Mouse (Mus musculus) limb, embryonic 11.5 days (tissue): ENCODE measurements around the gene Tjp3. TPM values are rescaled to one million over a fixed set of nuclear protein-coding genes. Genes with fewer than 3 reads are reported as not detected.
A peak's percentile ranks its signal among the peaks of the same experiment; 100 is the strongest.

Experiments used
- ATAC-seq: fragments of 200-750 bp; cut with Nextera tagmentation; 2 replicates; pipeline ENCODE4 v1.8.0; 2017; ENCODE audit warnings: low read depth; ENCODE audit not compliant: insufficient number of reproducible peaks, low FRiP score, low TSS enrichment
- DNase-seq: peaks from one replicate; pipeline ENCODE4 v3.0.0-alpha.2; 2015; ENCODE audit warnings: low spot score
- H3K27ac ChIP-seq: fragments of 300-500 bp; sonication (generic); replicated peaks from 2 replicates; pipeline ENCODE4 v1.5.1; 2014; ENCODE audit warnings: low read depth, mild to moderate bottlenecking, low read length
- H3K27me3 ChIP-seq: fragments of 300-500 bp; sonication (generic); 2 replicates; pipeline ENCODE4 v1.6.1; 2014; ENCODE audit warnings: mild to moderate bottlenecking, low read length, mixed read lengths; ENCODE audit not compliant: control insufficient read depth, insufficient read depth
- H3K36me3 ChIP-seq: fragments of 300-500 bp; sonication (generic); 2 replicates; pipeline ENCODE4 v1.6.1; 2014; ENCODE audit warnings: mild to moderate bottlenecking, low read length, moderate library complexity, mixed read lengths; ENCODE audit not compliant: control insufficient read depth, insufficient read depth
- H3K4me1 ChIP-seq: fragments of 300-500 bp; sonication (generic); 2 replicates; pipeline ENCODE4 v1.6.1; 2014; ENCODE audit warnings: low read length, mixed read lengths; ENCODE audit not compliant: control insufficient read depth, insufficient read depth
- H3K4me2 ChIP-seq: fragments of 300-500 bp; sonication (generic); 2 replicates; pipeline ENCODE4 v1.6.1; 2014; ENCODE audit warnings: low read depth, mild to moderate bottlenecking, moderate library complexity; ENCODE audit not compliant: severe bottlenecking
- H3K4me3 ChIP-seq: fragments of 300-500 bp; sonication (generic); 2 replicates; pipeline ENCODE4 v1.5.1; 2014; ENCODE audit warnings: low read depth, low read length
- H3K9ac ChIP-seq: fragments of 300-500 bp; sonication (generic); 2 replicates; pipeline ENCODE4 v1.6.1; 2014; ENCODE audit warnings: mild to moderate bottlenecking, low read length
- H3K9me3 ChIP-seq: fragments of 300-500 bp; sonication (generic); 2 replicates; pipeline ENCODE4 v1.6.1; 2016; ENCODE audit warnings: low read length; ENCODE audit not compliant: control insufficient read depth
- WGBS: fragments of 180-500 bp; shearing (Covaris S2); extraction: QIAGEN DNeasy Blood & Tissue Kit; methylation state at CpG from one replicate; pipeline ENCODE4 v1.1.7; 2014; 5-methylcytosine and 5-hydroxymethylcytosine counted together
- polyA plus RNA-seq: library from polyadenylated mRNA; unstranded; fragments of >200 nt; fragmentation: Nextera tagmentation; extraction: Ambion mirVana; gene quantifications from 2 replicates; pipeline ENCODE4 v1.2.1, GENCODE M21; 2014

Gene Tjp3
- polyA plus RNA-seq, 1 experiment from 2014 or later = 2.0 TPM

- Histone ChIP-seq H3K27me3 (peaks cover 15% of the 10 kb centered on the region), H3K9ac (no peak overlapping the region), H3K4me2 (no peak overlapping the region), H3K27ac (no peak overlapping the region), H3K4me1 (peaks cover under 1% of the 10 kb centered on the region), H3K4me3 (no peak overlapping the region), H3K9me3 (no peaks in the 10 kb centered on the region), H3K36me3 (no peaks in the 10 kb centered on the region)
- no peak for ATAC-seq
- DNase-seq = no peak
- 85% methylated on average over 2 of the region's 2 CpGs for WGBS
Observed at GRCm38 (mm10) chr10:81247804-81248203, 43.6 kb downstream of the Tjp3 start.

GRCm38 (mm10) chr10:81245166-81245565 is 46.2 kb downstream of the Tjp3 start:
- no peak overlapping the region for H3K4me2 ChIP-seq
- WGBS = 86% methylated on average over 6 of the region's 6 CpGs
- no peaks in the 10 kb centered on the region for H3K36me3 ChIP-seq
- H3K4me1 ChIP-seq = no peaks in the 10 kb centered on the region; the same call in 1 of the 2 replicates
- H3K27ac ChIP-seq = no peak overlapping the region
- ATAC-seq (no peak), DNase-seq (no peak)
- H3K9ac ChIP-seq = no peak overlapping the region
- H3K9me3 ChIP-seq = no peaks in the 10 kb centered on the region
- H3K27me3 ChIP-seq = peaks cover 9% of the 10 kb centered on the region
- no peak overlapping the region for H3K4me3 ChIP-seq

GRCm38 (mm10) chr10:81244595-81244994 is 46.8 kb downstream of the Tjp3 start:
- DNase-seq (peak; percentile 92), ATAC-seq (peak; percentile 33; the same call in 1 of the 2 replicates)
- Histone ChIP-seq H3K4me3 (no peak overlapping the region), H3K9me3 (no peaks in the 10 kb centered on the region), H3K4me1 (no peaks in the 10 kb centered on the region; the same call in 1 of the 2 replicates), H3K27me3 (peaks cover 15% of the 10 kb centered on the region), H3K9ac (no peak overlapping the region), H3K27ac (no peak overlapping the region), H3K4me2 (no peak overlapping the region), H3K36me3 (no peaks in the 10 kb centered on the region)
- 11% methylated on average over 17 of the region's 17 CpGs for WGBS

- no peak for DNase-seq
- no peaks in the 10 kb centered on the region for H3K9me3 ChIP-seq
- no peak overlapping the region for H3K4me3 ChIP-seq
- H3K27me3 ChIP-seq = peaks cover 19% of the 10 kb centered on the region
- no peak overlapping the region for H3K4me2 ChIP-seq
- H3K4me1 ChIP-seq = no peaks in the 10 kb centered on the region; the same call in 1 of the 2 replicates
- no peak overlapping the region for H3K27ac ChIP-seq
- no peak overlapping the region for H3K9ac ChIP-seq
- H3K36me3 ChIP-seq = no peaks in the 10 kb centered on the region
- ATAC-seq = no peak
- 77% methylated on average over 4 of the region's 4 CpGs for whole genome bisulfite sequencing
Observed at GRCm38 (mm10) chr10:81244146-81244545, 47.2 kb downstream of the Tjp3 start.

GRCm38 (mm10) chr10:81242021-81242420 is 49.4 kb downstream of the Tjp3 start:
- DNase-seq = no peak
- ATAC-seq = no peak
- Histone ChIP-seq H3K27me3 (peaks cover 26% of the 10 kb centered on the region), H3K9ac (no peak overlapping the region), H3K4me2 (no peak overlapping the region), H3K27ac (no peak overlapping the region), H3K9me3 (no peaks in the 10 kb centered on the region), H3K4me3 (no peak overlapping the region), H3K4me1 (no peaks in the 10 kb centered on the region; the same call in 1 of the 2 replicates), H3K36me3 (no peaks in the 10 kb centered on the region)
- WGBS = 88% methylated on average over 16 of the region's 16 CpGs

- H3K27ac ChIP-seq = no peak overlapping the region
- no peaks in the 10 kb centered on the region for H3K9me3 ChIP-seq
- H3K36me3 ChIP-seq = no peaks in the 10 kb centered on the region
- no peaks in the 10 kb centered on the region; the same call in 1 of the 2 replicates for H3K4me1 ChIP-seq
- no peak overlapping the region for H3K4me2 ChIP-seq
- peaks cover 26% of the 10 kb centered on the region for H3K27me3 ChIP-seq
- no peak overlapping the region for H3K4me3 ChIP-seq
- H3K9ac ChIP-seq = no peak overlapping the region; the same call in 1 of the 2 replicates
- WGBS = 23% methylated on average over 13 of the region's 13 CpGs
- no peak for ATAC-seq
- DNase-seq = peak; percentile 85
Observed at GRCm38 (mm10) chr10:81240876-81241275, 50.5 kb downstream of the Tjp3 start.

- Histone ChIP-seq H3K27ac (no peak overlapping the region), H3K36me3 (no peaks in the 10 kb centered on the region), H3K27me3 (peaks cover 24% of the 10 kb centered on the region), H3K4me2 (no peak overlapping the region), H3K9ac (no peak overlapping the region), H3K9me3 (no peaks in the 10 kb centered on the region), H3K4me1 (no peaks in the 10 kb centered on the region; the same call in 1 of the 2 replicates), H3K4me3 (no peak overlapping the region)
- WGBS = 88% methylated on average over 2 of the region's 2 CpGs
- DNase-seq (no peak), ATAC-seq (no peak)
Observed at GRCm38 (mm10) chr10:81238618-81239017, 52.8 kb downstream of the Tjp3 start.

- DNase-seq (no peak), ATAC-seq (no peak)
- Histone ChIP-seq H3K27ac (no peak overlapping the region), H3K4me3 (no peak overlapping the region), H3K4me2 (no peak overlapping the region), H3K9ac (no peak overlapping the region), H3K36me3 (no peaks in the 10 kb centered on the region), H3K4me1 (peaks cover 3% of the 10 kb centered on the region; the same call in 1 of the 2 replicates), H3K9me3 (no peaks in the 10 kb centered on the region), H3K27me3 (peaks cover 24% of the 10 kb centered on the region)
- WGBS = 88% methylated on average over 12 of the region's 12 CpGs
Observed at GRCm38 (mm10) chr10:81236471-81237268, 54.7 kb downstream of the Tjp3 start.
